Mouse (Mus musculus) limb, embryonic 12.5 days (tissue): ENCODE results near the gene Cd3e. TPM values are rescaled to one million over a fixed set of nuclear protein-coding genes. Genes with fewer than 3 reads are reported as not detected.

Experiments
- ATAC-seq: fragments of 200-750 bp; cut with Nextera tagmentation; 2 replicates; pipeline ENCODE4 v1.8.0; 2017; ENCODE audit warnings: low read depth, moderate TSS enrichment; ENCODE audit not compliant: insufficient number of reproducible peaks, insufficient read depth, low FRiP score, low TSS enrichment
- H3K27ac ChIP-seq: fragments of 300-500 bp; sonication (generic); 2 replicates; pipeline ENCODE4 v1.5.1; 2016; ENCODE audit warnings: mild to moderate bottlenecking, moderate library complexity
- H3K27me3 ChIP-seq: fragments of 300-500 bp; sonication (generic); 2 replicates; pipeline ENCODE4 v1.6.1; 2016; ENCODE audit warnings: mild to moderate bottlenecking, moderate library complexity
- H3K36me3 ChIP-seq: fragments of 300-500 bp; sonication (generic); 2 replicates; pipeline ENCODE4 v1.6.1; 2016; ENCODE audit warnings: mild to moderate bottlenecking, moderate library complexity
- H3K4me1 ChIP-seq: fragments of 300-500 bp; sonication (generic); replicated peaks from 2 replicates; pipeline ENCODE4 v1.6.1; 2016
- H3K4me2 ChIP-seq: fragments of 300-500 bp; sonication (generic); 2 replicates; pipeline ENCODE4 v1.6.1; 2016; ENCODE audit warnings: mild to moderate bottlenecking, moderate library complexity
- H3K4me3 ChIP-seq: fragments of 300-500 bp; sonication (generic); replicated peaks from 2 replicates; pipeline ENCODE4 v1.5.1; 2016; ENCODE audit warnings: mild to moderate bottlenecking
- H3K9ac ChIP-seq: fragments of 300-500 bp; sonication (generic); replicated peaks from 2 replicates; pipeline ENCODE4 v1.6.1; 2016; ENCODE audit warnings: mild to moderate bottlenecking, moderate library complexity
- H3K9me3 ChIP-seq: fragments of 300-500 bp; sonication (generic); 2 replicates; pipeline ENCODE4 v1.6.1; 2016; ENCODE audit warnings: mild to moderate bottlenecking, moderate library complexity
- WGBS: fragments of 180-500 bp; shearing (Covaris S2); methylation state at CpG from one replicate; pipeline ENCODE4 v1.1.7; 2016; 5-methylcytosine and 5-hydroxymethylcytosine counted together
- polyA plus RNA-seq: library from polyadenylated mRNA; unstranded; fragments of >200 nt; fragmentation: Nextera tagmentation; extraction: Ambion mirVana; gene quantifications from 2 replicates; pipeline ENCODE4 v1.2.1, GENCODE M21; 2016

Cd3e gene
- polyA plus RNA-seq, 1 experiment from 2014 or later: 0.14 TPM

DNA sequence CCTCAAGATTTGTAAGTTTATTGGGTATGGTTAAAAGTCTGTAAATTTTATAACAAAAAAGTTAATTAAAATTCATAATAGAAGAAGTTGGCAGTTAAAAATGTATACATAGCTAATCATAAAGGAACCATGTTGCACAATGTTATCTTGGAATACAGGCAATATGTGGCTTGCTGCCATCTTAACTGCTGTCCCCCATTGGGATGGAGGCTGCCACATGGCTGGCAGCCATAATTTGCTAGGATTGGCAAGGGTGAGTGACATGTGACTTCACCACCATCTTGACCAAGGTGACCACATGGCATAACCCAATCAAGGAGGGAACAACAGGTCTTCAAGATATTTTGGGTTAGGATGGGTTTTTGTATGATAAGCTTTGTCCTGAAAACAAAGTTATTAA, 17.2 kb downstream of the Cd3e start:
- no peak overlapping the region for H3K4me2 ChIP-seq
- no peaks in the 10 kb centered on the region for H3K36me3 ChIP-seq
- H3K9ac ChIP-seq: no peak overlapping the region
- no peak overlapping the region for H3K4me3 ChIP-seq
- no peaks in the 10 kb centered on the region for H3K4me1 ChIP-seq
- H3K9me3 ChIP-seq: no peaks in the 10 kb centered on the region
- H3K27ac ChIP-seq: no peak overlapping the region
- ATAC-seq: no peak
- H3K27me3 ChIP-seq: no peaks in the 10 kb centered on the region

GRCm38 (mm10) chr9:44991821-44992220, 17.6 kb downstream of the Cd3e start:
- Histone ChIP-seq H3K36me3 (no peaks in the 10 kb centered on the region), H3K4me3 (no peak overlapping the region), H3K9ac (no peak overlapping the region), H3K27me3 (no peaks in the 10 kb centered on the region), H3K4me1 (0 out of 2 replicates have a peak, but pooled peaks cover 2% of the 10 kb centered on the region), H3K4me2 (no peak overlapping the region), H3K27ac (no peak overlapping the region), H3K9me3 (no peaks in the 10 kb centered on the region)
- no peak for ATAC-seq
- 79% methylated on average over 2 of the region's 2 CpGs for WGBS

GRCm38 (mm10) chr9:44986976-44987375, 22.5 kb downstream of the Cd3e start:
- peaks cover 9% of the 10 kb centered on the region; the same call in 1 of the 2 replicates for H3K4me1 ChIP-seq
- no peaks in the 10 kb centered on the region for H3K9me3 ChIP-seq
- H3K27ac ChIP-seq: no peak overlapping the region
- 33% methylated on average over 5 of the region's 5 CpGs for WGBS
- no peaks in the 10 kb centered on the region for H3K27me3 ChIP-seq
- no peak overlapping the region for H3K4me2 ChIP-seq
- no peak overlapping the region for H3K9ac ChIP-seq
- no peak overlapping the region for H3K4me3 ChIP-seq
- no peak for ATAC-seq
- no peaks in the 10 kb centered on the region for H3K36me3 ChIP-seq

- H3K4me1 ChIP-seq: peaks cover 9% of the 10 kb centered on the region; the same call in 1 of the 2 replicates
- 70% methylated on average over 14 of the region's 14 CpGs for whole genome bisulfite sequencing
- ATAC-seq: no peak
Measured at GRCm38 (mm10) chr9:44986242-44986781, 23.1 kb downstream of the Cd3e start.

GRCm38 (mm10) chr9:44985721-44986161, 23.7 kb downstream of the Cd3e start:
- H3K4me1 ChIP-seq: peaks cover 9% of the 10 kb centered on the region; the same call in 1 of the 2 replicates
- H3K4me3 ChIP-seq: no peak overlapping the region
- no peak overlapping the region for H3K9ac ChIP-seq
- WGBS: 77% methylated on average over 3 of the region's 3 CpGs
- H3K27ac ChIP-seq: 0 out of 2 replicates have a peak overlapping the region, but pooled peaks have one; percentile 41
- H3K9me3 ChIP-seq: no peaks in the 10 kb centered on the region
- no peak overlapping the region for H3K4me2 ChIP-seq
- no peaks in the 10 kb centered on the region for H3K36me3 ChIP-seq
- H3K27me3 ChIP-seq: no peaks in the 10 kb centered on the region
- ATAC-seq: no peak

More at GRCm38 (mm10) chr9:44986242-44986781, 23.1 kb downstream of the Cd3e start:
- no peaks in the 10 kb centered on the region for H3K9me3 ChIP-seq
- H3K27me3 ChIP-seq: no peaks in the 10 kb centered on the region
- H3K27ac ChIP-seq: 0 out of 2 replicates have a peak overlapping the region, but pooled peaks have one; percentile 41
- no peaks in the 10 kb centered on the region for H3K36me3 ChIP-seq
- no peak overlapping the region for H3K4me3 ChIP-seq
- H3K9ac ChIP-seq: no peak overlapping the region
- H3K4me2 ChIP-seq: no peak overlapping the region

DNA sequence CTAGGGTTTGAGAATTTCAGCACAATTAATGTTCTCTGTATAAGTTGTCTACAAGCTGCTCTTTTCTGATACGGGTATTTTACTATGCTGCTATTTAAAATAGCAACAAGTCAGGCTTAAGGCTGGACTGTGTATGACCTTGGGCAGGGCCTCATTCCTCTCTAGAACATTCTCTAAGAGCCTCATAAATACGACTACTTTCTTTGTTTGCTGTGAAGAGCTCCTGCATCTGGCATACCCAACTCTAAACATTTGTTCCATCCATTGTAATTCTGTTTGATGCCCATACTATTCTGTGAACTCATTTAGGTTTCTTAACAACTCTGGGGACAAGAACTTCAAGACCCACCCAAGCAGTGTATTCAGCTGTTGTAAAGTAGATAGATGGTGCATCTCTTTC, 26.4 kb downstream of the Cd3e start:
- Histone ChIP-seq H3K27ac (no peak overlapping the region), H3K36me3 (no peaks in the 10 kb centered on the region), H3K4me3 (no peak overlapping the region), H3K9me3 (no peaks in the 10 kb centered on the region), H3K4me1 (peaks cover 9% of the 10 kb centered on the region; the same call in 1 of the 2 replicates), H3K9ac (no peak overlapping the region), H3K4me2 (no peak overlapping the region), H3K27me3 (0 out of 2 replicates have a peak, but pooled peaks cover 3% of the 10 kb centered on the region)
- 77% methylated on average over 2 of the region's 2 CpGs for WGBS
- no peak for ATAC-seq

DNA sequence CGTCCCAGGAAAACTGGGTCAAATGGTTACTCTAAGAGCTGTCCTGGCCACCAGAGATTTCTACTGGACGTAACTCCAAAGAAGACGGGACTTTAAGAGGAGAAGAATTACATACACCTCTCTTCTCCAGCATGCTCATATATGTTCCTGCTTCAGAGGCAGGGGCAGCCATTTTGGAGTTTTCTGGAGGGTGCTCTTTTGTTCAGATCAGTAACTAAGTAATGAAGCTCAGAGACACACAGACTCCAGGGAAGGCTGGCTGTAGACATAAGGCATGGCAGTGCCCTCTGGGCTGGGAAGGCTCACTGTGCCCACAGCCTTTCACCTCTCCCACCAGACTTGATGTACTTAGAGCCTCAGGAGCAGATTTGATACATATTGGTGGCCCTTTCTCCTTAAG, 26.9 kb downstream of the Cd3e start:
- Histone ChIP-seq H3K27ac (no peak overlapping the region), H3K9ac (no peak overlapping the region), H3K4me2 (no peak overlapping the region), H3K4me1 (peaks cover 9% of the 10 kb centered on the region; the same call in 1 of the 2 replicates), H3K4me3 (no peak overlapping the region), H3K36me3 (no peaks in the 10 kb centered on the region), H3K27me3 (0 out of 2 replicates have a peak, but pooled peaks cover 3% of the 10 kb centered on the region), H3K9me3 (no peaks in the 10 kb centered on the region)
- ATAC-seq: no peak
- WGBS: 86% methylated on average over 3 of the region's 3 CpGs

DNA sequence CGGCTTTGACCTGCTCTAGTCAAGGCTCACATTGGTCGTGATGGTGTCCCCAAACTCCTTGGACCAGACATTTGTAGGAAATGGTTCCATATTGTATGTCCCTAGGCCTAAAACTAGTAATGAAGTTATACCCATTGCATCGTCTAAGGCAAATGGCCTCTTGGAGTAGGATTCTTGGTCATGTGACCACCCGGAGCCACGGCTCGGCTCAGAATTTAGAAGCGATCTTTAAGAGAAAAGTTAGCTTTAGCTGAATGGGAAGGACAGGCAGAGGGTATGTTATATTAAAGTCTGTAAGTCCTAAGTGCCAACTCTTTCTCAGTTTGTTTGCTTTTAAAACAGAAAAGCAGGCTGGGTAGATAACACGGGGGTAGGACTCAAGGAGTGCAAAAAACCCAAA, 27.3 kb downstream of the Cd3e start:
- H3K4me1 ChIP-seq: peaks cover 9% of the 10 kb centered on the region; the same call in 1 of the 2 replicates
- no peaks in the 10 kb centered on the region for H3K36me3 ChIP-seq
- no peaks in the 10 kb centered on the region for H3K9me3 ChIP-seq
- no peak for ATAC-seq
- no peak overlapping the region for H3K27ac ChIP-seq
- no peak overlapping the region for H3K4me3 ChIP-seq
- peaks cover 6% of the 10 kb centered on the region; the same call in 1 of the 2 replicates for H3K27me3 ChIP-seq
- no peak overlapping the region for H3K4me2 ChIP-seq
- H3K9ac ChIP-seq: no peak overlapping the region
- WGBS: 87% methylated on average over 8 of the region's 8 CpGs

GRCm38 (mm10) chr9:44981676-44982075, 27.8 kb downstream of the Cd3e start, which contains the start of gene Cd3d:
Gene Cd3d, plus strand, starts transcription at chr9:44981786.
- no peaks in the 10 kb centered on the region for H3K36me3 ChIP-seq
- H3K4me2 ChIP-seq: no peak within 1 kb of the TSS
- no peak within 1 kb of the TSS for H3K4me3 ChIP-seq
- WGBS: 78% methylated on average over 4 of the region's 4 CpGs
- no peak within 1 kb of the TSS for H3K27ac ChIP-seq
- H3K4me1 ChIP-seq: peaks cover 5% of the 10 kb centered on the region; the same call in 1 of the 2 replicates
- H3K27me3 ChIP-seq: peaks cover 8% of the 10 kb centered on the region; the same call in 1 of the 2 replicates
- no peaks in the 10 kb centered on the region for H3K9me3 ChIP-seq
- ATAC-seq: no peak
- H3K9ac ChIP-seq: no peak within 1 kb of the TSS

GRCm38 (mm10) chr9:44981104-44981503, 28.3 kb downstream of the Cd3e start:
- peaks cover 8% of the 10 kb centered on the region; the same call in 1 of the 2 replicates for H3K27me3 ChIP-seq
- H3K4me3 ChIP-seq: no peak overlapping the region
- no peak overlapping the region for H3K4me2 ChIP-seq
- 87% methylated on average over 2 of the region's 2 CpGs for WGBS
- no peaks in the 10 kb centered on the region for H3K9me3 ChIP-seq
- no peaks in the 10 kb centered on the region for H3K36me3 ChIP-seq
- 0 out of 2 replicates have a peak, but pooled peaks cover 2% of the 10 kb centered on the region for H3K4me1 ChIP-seq
- H3K27ac ChIP-seq: no peak overlapping the region
- no peak for ATAC-seq
- H3K9ac ChIP-seq: no peak overlapping the region

DNA sequence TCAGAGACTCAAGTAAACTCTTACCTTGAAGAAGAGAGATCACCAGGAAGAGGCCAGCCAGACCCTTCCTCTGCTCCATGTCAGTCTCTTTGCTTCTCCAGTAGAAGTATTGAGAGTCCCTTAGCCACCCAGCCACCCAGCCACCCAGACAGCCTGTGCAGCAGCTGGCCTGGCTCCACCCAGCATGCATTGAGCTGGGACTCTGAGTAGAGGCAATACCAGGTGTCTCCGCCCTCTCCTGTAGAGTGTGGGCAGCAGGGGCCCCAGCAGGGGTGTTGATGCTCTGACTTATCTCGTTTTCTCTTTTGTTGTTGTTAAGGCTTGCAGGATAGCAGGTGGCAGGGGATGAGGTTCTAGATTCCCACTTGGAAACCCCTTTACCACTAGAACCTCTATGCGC, 29.2 kb downstream of the Cd3e start, which contains the start of gene Cd3g:
Gene Cd3g (minus strand): TSS at position 190 of the 400 bp plus-strand sequence.
- Histone ChIP-seq H3K4me1 (no peaks in the 10 kb centered on the region), H3K4me2 (no peak within 1 kb of the TSS), H3K27ac (no peak within 1 kb of the TSS), H3K9ac (no peak within 1 kb of the TSS), H3K36me3 (no peaks in the 10 kb centered on the region), H3K4me3 (no peak within 1 kb of the TSS), H3K27me3 (peaks cover 11% of the 10 kb centered on the region; the same call in 1 of the 2 replicates), H3K9me3 (no peaks in the 10 kb centered on the region)
- 65% methylated on average over 3 of the region's 3 CpGs for WGBS
- ATAC-seq: no peak
